Mouse (Mus musculus) gastrocnemius, adult 2 months (tissue): Measurements from ENCODE around the gene Tpcn2. TPM values are rescaled to one million over a fixed set of nuclear protein-coding genes. Genes with fewer than 3 reads are reported as not detected.

Experiments
- DNase-seq: peaks from one replicate; pipeline ENCODE4 v3.0.0; 2022
- H3K27ac ChIP-seq: fragments of 200-600 bp; 2 replicates; pipeline ENCODE4 v1.8.1; 2022; ENCODE audit warnings: mild to moderate bottlenecking
- H3K4me3 ChIP-seq: fragments of 200-600 bp; 2 replicates; pipeline ENCODE4 v1.8.1; 2022; ENCODE audit warnings: mild to moderate bottlenecking, moderate library complexity
- CTCF ChIP-seq: fragments of 200-600 bp; IDR thresholded peaks from 2 replicates; pipeline ENCODE4 v1.8.1; 2022; ENCODE audit warnings: antibody characterized with exemption, mild to moderate bottlenecking, moderate library complexity
- intact Hi-C: fragments of 180-260 bp; cut with DNase I; formaldehyde crosslinking; loops from one replicate; pipeline ENCODE4 v1.15.1; 2025
- total RNA-seq, 2 experiments: library from RNA; stranded (reverse); gene quantifications; 2 replicates each; pipeline ENCODE4 v1.2.3; 2021

Gene Tpcn2
- total RNA-seq, 2 experiments from 2014 or later: 1.4 to 1.5 TPM

DNA sequence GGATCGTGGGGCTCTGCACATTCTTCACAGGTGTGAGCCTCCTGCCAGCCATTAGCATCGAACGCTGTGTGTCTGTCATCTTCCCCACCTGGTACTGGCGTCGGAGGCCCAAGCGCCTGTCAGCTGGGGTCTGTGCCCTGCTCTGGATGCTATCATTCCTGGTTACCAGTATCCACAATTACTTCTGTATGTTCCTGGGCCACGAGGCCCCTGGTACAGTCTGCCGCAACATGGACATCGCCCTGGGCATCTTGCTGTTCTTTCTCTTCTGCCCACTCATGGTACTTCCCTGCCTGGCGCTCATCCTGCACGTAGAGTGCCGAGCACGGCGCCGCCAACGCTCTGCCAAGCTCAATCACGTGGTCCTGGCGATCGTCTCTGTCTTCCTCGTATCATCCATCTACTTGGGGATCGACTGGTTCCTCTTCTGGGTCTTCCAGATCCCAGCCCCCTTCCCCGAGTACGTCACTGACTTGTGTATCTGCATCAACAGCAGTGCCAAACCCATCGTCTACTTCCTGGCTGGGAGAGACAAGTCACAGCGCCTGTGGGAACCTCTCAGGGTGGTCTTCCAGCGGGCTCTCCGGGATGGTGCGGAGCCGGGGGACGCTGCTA, 24.4 kb upstream of the Tpcn2 start:
- no peak for DNase-seq
- TF ChIP-seq CTCF: no peak
- intact Hi-C loops: no loop called here
- H3K4me3 ChIP-seq: no peak overlapping the region
- no peak overlapping the region for H3K27ac ChIP-seq

DNA sequence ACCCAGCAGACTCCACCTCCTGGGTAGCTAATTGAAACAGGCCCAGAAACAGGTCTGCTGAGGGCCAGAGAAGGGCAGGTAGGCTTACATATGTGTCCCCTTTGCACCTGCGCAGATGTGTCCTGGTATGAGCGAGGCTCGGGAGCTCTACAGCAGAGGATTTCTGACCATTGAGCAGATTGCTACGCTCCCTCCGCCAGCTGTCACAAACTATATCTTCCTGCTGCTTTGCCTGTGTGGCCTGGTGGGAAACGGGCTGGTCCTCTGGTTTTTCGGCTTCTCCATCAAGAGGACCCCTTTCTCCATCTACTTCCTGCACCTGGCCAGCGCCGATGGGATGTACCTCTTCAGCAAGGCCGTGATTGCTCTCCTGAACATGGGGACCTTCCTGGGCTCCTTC, 23.8 kb upstream of the Tpcn2 start:
- no peak overlapping the region for H3K27ac ChIP-seq
- no peak for DNase-seq
- intact Hi-C loops: no loop called here
- H3K4me3 ChIP-seq: no peak overlapping the region
- no peak for TF ChIP-seq CTCF

GRCm38 (mm10) chr7:145304153-145304552, 20.3 kb upstream of the Tpcn2 start:
- TF ChIP-seq CTCF: no peak
- intact Hi-C loops: no loop called here
- no peak overlapping the region for H3K27ac ChIP-seq
- no peak overlapping the region for H3K4me3 ChIP-seq
- no peak for DNase-seq

DNA sequence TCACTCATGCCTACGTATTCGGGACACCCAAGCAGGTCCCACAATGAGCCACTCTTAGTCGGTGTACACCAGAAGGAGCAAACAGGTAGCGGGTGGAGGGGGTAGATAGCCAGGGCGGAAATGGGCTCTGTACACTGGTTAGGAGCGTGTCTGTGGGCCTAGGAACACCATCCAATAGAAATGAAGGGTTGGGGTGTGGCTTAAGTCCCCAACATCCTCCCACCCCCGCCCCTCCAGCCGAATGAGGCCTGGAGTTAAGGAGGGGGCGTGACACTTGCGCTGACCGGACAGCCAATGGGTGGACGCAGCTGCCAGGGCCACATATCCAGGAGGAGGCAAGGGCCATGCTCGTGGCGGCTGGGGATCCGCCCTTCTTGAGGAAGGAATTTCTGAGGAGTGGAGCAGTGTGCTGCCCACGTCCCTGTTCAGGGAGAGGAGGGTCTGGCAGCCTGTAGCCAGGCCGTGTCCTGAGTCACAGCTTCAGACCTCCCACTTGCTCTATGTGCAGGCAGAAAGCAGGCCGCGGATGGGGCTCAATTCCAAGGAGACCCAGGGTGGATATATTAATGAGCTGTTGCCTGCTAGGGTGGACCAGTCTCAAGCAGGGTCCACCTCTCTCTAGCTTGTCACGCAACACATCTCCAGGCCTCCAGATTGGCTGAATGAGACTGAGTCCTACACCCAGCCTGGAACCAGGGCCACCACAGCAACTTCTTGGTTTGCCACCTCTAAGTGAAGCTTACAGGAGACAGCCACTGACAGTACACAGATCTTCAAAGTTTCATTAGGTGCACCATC, 18.9 kb upstream of the Tpcn2 start:
- no peak for TF ChIP-seq CTCF
- intact Hi-C loops: no loop called here
- Histone ChIP-seq H3K27ac (peak overlapping the region; percentile 86), H3K4me3 (peak overlapping the region; percentile 71)
- DNase-seq: peak; percentile 84

DNA sequence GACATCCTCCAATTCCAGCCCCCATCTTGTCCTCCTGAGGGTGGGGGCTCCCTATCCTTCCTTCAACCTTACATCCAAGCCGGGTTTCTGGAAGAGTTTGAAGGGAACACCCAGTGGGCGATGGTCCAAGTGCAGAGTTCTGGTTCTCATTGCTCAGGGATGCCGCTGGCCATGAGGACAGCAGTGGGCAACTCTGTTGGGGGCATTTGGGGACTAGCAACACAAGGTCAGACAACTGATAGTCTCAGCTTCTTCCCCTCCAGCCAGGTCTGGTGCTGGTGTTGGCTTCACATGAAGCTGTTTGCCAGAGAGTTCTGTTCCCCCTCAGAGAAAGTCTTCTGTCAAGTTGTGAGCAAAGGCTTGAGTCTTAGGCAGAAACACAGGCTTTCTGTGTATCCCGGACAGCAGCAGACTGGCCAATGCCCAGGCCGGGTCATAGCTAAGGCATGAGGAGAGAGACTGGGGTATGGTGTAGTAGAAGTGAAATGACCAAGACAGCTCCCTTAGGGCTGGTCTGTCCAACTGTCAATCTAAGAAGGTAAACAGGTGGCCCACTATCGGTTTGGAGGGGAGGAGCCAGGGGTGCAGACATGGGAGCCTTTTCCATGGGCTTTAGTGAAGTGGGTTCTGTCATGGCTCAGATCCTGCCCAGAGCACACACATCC, 17.7 kb upstream of the Tpcn2 start:
- H3K4me3 ChIP-seq: peak overlapping the region; percentile 71
- TF ChIP-seq CTCF: no peak
- peak overlapping the region; percentile 86 for H3K27ac ChIP-seq
- intact Hi-C loops: no loop called here
- peak; percentile 78 for DNase-seq

GRCm38 (mm10) chr7:145301008-145301340, 17.2 kb upstream of the Tpcn2 start:
- Histone ChIP-seq H3K4me3 (peak overlapping the region; percentile 71), H3K27ac (peak overlapping the region; percentile 86)
- intact Hi-C loops: no loop called here
- no peak for TF ChIP-seq CTCF
- DNase-seq: no peak

- peak; percentile 91 for DNase-seq
- peak within 1 kb of the TSS; percentile 86 for H3K27ac ChIP-seq
- intact Hi-C loops: no loop called here
- peak within 1 kb of the TSS; percentile 71 for H3K4me3 ChIP-seq
- peak; percentile 45 for TF ChIP-seq CTCF
Observed at GRCm38 (mm10) chr7:145300321-145301007, 16.7 kb upstream of the Tpcn2 start, which contains the start of gene Mrgprf. Gene Mrgprf, plus strand, starts transcription at chr7:145300828.

GRCm38 (mm10) chr7:145299562-145300320, 15.9 kb upstream of the Tpcn2 start:
- Histone ChIP-seq H3K27ac (peak overlapping the region; percentile 86), H3K4me3 (peak overlapping the region; percentile 36)
- DNase-seq: peak; percentile 79
- no peak for TF ChIP-seq CTCF
- intact Hi-C loops: no loop called here

- no peak for DNase-seq
- TF ChIP-seq CTCF: peak; percentile 11; the same call in 1 of the 2 replicates
- Histone ChIP-seq H3K27ac (peak overlapping the region; percentile 86), H3K4me3 (no peak overlapping the region)
- intact Hi-C loops: no loop called here
Observed at GRCm38 (mm10) chr7:145298666-145299490, 15.1 kb upstream of the Tpcn2 start.

DNA sequence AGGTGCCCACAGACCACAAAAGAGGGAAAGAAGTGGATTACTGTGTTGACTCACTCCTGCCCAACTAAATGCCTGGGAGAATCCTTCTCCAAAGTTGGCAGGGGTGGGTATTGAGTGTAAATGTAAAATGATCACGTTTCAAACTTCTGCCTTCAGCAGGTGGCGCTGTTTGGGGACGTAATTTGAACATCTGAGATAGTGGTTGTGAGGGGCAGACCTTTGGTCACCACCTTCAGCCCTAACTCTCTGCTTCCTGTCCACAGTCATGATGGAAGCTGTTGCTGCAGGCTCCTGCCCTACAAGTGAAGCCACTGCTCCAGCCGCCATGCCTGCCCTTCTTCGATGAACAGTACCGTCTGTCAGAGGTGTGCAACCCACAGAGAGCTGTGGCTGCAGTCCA, 10.0 kb upstream of the Tpcn2 start:
- no peak for DNase-seq
- H3K27ac ChIP-seq: no peak overlapping the region
- no peak overlapping the region for H3K4me3 ChIP-seq
- TF ChIP-seq CTCF: peak; percentile 50
- intact Hi-C loops: no loop called here

DNA sequence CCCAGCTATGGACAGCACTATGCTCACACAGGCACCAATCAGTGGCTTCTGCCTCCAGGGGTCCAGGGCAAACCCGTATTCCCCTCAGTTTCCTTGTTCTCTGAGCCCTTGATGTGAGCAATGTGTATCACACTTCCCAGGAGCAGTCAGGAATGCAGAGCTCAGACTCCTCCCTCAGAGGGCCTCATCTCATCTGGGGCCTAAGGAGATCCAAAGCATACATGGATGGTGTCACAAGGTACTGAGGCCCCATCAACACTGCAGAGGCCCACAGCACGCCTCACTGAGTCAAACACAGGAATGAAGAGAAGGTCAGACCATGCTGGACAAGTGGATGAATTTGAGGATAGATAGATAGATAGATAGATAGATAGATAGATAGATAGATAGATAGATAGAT, 8.9 kb upstream of the Tpcn2 start:
- intact Hi-C loops: no loop called here
- TF ChIP-seq CTCF: no peak
- no peak overlapping the region for H3K4me3 ChIP-seq
- no peak for DNase-seq
- H3K27ac ChIP-seq: no peak overlapping the region
